Mouse (Mus musculus): ENCODE measurements around the gene Fntb.

Fntb gene

GRCm38 (mm10) chr12:76796938-76797539 is 31.6 kb downstream of the Fntb start:
- DNase-seq, result no peak

GRCm38 (mm10) chr12:76798008-76798720 is 32.8 kb downstream of the Fntb start:
- no peak for DNase-seq

- no peak for DNase-seq
Measured at GRCm38 (mm10) chr12:76803028-76803427, 37.6 kb downstream of the Fntb start.

DNA sequence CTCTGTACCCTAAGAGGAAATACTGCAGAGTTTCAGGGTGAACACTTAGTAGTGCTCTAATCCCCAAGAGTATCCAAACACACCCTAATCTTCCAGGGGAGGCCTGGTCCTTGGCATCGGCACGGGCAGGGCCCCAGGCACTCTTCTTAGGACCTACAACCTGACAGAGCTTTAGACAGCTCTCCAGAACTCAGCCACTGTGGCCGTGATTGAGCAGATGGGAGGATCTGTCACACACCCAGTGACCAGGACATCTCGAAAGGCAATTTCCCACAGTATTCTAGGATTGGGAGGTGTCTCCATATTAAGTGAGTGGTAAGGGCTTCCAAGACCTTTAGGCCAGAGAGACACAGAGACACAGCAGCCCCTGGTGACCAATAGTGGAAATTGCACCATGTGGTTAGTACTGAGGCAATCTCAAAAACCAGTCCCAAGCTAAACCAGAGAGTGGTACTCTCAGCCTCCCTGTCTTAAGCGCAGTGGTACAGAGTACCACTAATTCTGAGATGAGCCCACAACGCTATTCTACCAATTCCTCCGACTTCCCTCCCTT is 38.4 kb downstream of the Fntb start:
- peak; percentile 71 for DNase-seq

DNA sequence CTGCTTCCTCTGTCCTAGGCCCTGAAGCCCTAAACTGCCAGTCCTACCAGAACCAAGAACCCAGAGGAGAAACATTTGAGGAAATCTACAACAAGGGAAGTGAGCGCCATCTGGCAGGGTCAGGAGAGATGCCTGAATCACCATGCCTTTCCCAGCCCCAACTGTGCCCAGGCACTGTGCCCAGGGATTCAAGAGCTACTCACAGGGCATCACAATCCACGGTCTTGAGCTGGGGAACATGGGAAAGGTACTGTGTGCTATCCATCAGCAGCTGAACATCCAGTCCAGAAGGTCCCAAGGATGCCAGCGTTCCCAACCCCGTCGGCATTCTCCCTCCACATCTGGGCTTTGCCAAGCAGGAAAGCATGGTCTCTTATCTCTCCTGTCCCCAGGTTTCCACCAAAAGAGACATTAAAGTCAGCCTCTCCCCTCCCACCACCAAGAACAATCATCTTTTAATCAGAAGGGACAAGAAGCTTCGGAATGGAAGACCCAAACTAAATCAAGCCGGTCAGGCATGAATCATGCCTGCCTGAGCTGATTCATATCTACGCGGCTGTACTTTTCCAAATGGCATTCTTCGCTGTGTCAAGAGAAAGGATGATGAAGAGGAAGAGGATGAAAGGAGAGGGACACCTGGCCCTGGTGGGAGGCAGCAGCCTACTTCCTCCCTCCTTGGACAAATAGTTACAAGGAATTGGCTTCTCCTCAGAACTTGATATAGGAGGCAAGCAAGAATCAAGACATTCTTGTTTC is 39.8 kb downstream of the Fntb start:
- no peak for DNase-seq

DNA sequence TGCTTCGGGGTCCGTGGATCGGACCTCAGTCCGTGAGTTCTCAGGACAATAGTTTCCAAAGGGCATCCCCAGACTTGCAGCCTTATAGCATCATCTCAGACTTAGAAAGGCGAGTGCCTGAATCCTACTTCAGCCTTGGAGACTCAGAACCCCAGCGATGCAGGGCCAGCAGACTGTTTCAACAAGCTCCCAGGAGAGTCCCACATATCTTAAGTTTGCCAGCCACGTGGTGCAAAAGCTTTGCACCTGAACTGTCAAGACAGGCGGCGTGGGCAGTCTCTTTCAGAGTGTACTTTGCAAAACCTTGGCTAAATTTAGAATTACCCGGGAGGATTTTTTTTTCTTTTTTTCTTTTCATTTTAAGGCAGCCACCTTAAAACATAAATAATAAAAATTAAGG is 42.4 kb downstream of the Fntb start:
- DNase-seq, result no peak

GRCm38 (mm10) chr12:76810491-76810890 is 45.1 kb downstream of the Fntb start:
- DNase-seq, result no peak

GRCm38 (mm10) chr12:76811006-76811405 is 45.6 kb downstream of the Fntb start:
- no peak for DNase-seq

DNA sequence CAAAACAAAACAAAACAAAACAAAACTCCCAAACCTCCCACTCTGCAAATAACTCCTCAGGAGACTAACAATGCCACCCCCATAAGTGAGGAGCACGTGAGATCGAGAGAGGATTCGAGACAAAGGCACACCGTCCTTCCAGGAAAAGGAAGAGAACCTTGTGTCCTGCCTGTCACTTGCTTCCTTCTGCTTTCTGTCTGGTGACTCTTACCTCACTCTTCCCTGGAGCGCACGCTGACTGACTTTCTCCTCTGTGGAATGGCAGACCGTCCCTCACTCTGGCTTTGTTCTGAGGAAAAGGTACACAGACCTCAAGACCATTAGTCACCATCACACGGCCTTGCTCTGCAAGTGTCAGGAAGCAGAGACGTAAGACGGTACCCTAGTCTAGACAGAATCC is 48.2 kb downstream of the Fntb start:
- DNase-seq, result no peak

GRCm38 (mm10) chr12:76814120-76814519 is 48.7 kb downstream of the Fntb start:
- DNase-seq, result no peak

- no peak for DNase-seq
Measured at GRCm38 (mm10) chr12:76816720-76817119, 51.3 kb downstream of the Fntb start.

DNA sequence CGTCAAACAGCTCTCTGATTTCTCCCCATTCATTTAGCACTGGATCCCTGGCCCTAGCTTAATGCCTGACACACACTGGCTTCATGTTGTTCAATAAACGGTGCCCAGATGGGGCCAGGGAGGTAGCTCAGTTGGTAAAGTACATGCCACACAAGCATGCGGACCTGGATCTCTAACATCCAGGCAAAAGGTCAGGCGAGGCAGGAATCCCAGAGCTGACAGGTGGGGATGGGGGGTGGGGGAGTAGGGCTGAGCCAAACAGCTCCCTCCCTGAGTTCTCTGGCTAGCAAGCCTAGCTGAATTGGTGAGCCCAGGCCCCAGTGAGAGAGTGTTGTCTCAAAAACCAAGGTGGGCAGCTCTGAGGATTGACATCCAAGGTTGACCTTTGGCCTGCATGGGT is 51.8 kb downstream of the Fntb start:
- DNase-seq, result no peak

DNA sequence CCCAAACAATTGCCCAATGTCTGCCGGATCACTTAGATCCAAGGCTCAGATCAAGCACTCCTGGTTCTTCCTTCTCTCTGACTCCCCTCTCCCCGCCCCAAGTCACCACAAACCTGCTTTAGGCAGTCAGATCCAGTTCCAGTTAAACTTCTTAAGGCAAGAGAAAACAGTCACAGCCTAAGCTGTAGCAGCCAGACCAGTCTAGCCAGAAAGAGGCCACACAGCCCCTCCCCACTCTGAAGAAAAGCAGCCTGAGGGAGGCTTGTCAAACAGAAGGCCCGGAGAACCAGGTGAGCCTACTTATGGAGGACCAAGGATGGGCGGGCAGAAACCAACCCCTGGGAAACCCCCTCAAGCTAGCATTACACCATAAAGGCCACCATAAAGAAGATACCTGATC is 52.7 kb downstream of the Fntb start:
- DNase-seq, result peak; percentile 55

DNA sequence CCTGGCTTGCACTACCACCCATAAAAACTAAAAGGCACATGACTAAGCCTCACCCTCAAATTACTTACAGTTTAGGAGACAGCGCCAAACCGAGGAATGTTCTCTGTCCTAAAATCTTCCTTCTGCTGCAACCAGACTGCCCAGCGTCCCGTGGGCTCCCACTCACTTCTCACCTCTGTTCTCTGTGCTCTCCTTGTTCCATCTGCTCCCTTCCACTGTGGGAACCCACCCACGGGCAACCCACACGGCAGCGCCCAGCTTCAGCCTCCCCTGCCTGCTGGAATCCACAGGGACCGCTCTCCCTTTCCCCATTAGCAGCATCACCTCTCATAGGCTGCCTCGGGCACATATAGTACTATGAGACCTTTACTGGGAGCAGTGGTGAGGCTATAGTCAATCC is 53.5 kb downstream of the Fntb start:
- no peak for DNase-seq

DNA sequence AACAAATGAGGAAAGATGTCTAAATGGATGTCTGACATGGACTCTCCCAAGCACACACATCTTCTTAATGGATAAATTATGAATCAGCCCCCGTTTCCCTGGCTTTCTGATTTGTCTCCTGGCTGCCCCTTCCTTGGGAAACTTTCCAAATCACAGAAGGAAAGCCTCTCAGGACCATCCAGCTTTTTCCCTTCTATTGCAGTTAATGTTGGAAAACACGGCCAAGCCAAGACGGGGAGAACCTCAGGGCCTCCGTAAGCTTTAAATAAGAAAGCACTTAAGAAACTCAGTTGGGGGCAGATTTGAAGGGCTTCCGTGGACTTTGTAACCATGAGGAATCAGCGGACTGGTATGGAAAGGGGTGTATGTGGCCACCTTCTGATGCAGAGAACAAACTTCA is 54.4 kb downstream of the Fntb start:
- DNase-seq, result no peak

- DNase-seq, result no peak
Measured at GRCm38 (mm10) chr12:76820615-76821014, 55.2 kb downstream of the Fntb start.

DNA sequence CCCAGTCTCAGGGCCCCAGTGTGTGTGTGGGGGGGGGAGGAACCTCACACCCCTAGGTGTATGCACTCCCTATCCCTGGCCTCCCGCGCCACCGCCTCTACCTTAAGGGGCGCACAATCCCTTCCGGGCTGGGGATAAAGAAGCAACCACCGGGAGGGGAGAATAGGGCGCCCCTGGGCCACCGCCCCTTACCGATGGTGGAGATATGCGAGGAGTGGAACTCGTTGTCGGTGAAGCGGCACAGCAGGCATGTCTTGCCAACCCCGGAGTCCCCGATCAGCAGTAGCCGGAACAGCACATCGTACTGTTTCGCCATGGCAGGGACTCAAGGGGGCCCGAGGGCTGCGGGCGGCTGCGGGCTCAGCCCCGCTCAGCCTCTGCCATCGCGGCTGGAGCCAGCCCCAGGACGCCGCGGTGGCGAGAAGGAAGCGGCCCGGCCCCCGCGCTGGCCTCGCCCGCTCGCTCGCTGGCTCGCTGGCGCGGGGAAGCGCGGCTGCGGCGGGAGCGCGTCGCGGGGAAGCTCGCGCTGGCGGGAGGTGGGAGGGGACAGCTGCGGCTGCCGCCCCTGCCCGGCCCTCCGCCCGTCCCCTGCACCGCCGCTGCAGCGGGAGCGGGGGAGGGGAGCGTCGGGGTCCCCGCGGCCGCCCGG is 56.7 kb downstream of the Fntb start:
- peak; percentile 48 for DNase-seq

- DNase-seq, result no peak
Measured at GRCm38 (mm10) chr12:76822651-76823041, 57.3 kb downstream of the Fntb start, which contains the start of gene Rab15. TSS of gene Rab15 (minus strand) at chr12:76822908.

DNA sequence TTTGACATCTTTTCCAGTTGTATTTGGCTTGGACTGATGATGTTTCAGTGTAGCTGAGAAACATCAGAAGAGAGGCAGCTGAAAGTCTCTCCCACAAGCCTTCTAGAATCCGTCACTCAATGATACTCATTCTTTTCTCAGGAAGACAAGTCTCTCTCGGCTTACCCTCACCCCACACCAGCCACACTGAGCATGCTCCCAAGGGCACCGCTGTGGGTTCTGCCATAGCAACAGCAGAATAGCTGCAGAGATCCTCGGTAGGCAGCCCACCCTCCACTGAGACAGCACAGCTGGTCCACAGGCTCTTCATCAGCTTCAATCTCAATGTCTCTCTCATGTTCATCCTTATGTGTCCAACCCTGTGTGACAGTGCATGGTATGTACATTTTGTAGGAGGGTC is 59.9 kb downstream of the Fntb start:
- DNase-seq, result no peak

GRCm38 (mm10) chr12:76832704-76833103 is 67.3 kb downstream of the Fntb start:
- DNase-seq, result peak; percentile 33

- DNase-seq, result peak; percentile 98
Measured at GRCm38 (mm10) chr12:76837101-76837843, 71.9 kb downstream of the Fntb start.

All from kidney, postnatal 14 days (tissue).